Mouse (Mus musculus) limb, embryonic 10.5 days (tissue): ENCODE results near the gene Fam78a. TPM values are rescaled to one million over a fixed set of nuclear protein-coding genes. Genes with fewer than 3 reads are reported as not detected.

ENCODE experiments used
- DNase-seq: peaks from one replicate; pipeline ENCODE4 v3.0.0-alpha.2; 2017; ENCODE audit warnings: low spot score
- H3K27ac ChIP-seq: fragments of 300-500 bp; sonication (generic); 2 replicates; pipeline ENCODE4 v1.5.1; 2016; ENCODE audit warnings: mild to moderate bottlenecking
- H3K27me3 ChIP-seq: fragments of 300-500 bp; sonication (generic); 2 replicates; pipeline ENCODE4 v1.6.1; 2016; ENCODE audit warnings: low read depth, mild to moderate bottlenecking; ENCODE audit not compliant: poor library complexity, severe bottlenecking
- H3K36me3 ChIP-seq: fragments of 300-500 bp; sonication (generic); 2 replicates; pipeline ENCODE4 v1.6.1; 2016; ENCODE audit warnings: mild to moderate bottlenecking, moderate library complexity
- H3K4me1 ChIP-seq: fragments of 300-500 bp; sonication (generic); 2 replicates; pipeline ENCODE4 v1.6.1; 2016
- H3K4me3 ChIP-seq: fragments of 300-500 bp; sonication (generic); 2 replicates; pipeline ENCODE4 v1.5.1; 2016; ENCODE audit warnings: mild to moderate bottlenecking, moderate library complexity
- H3K9me3 ChIP-seq: fragments of 300-500 bp; sonication (generic); replicated peaks from 2 replicates; pipeline ENCODE4 v1.6.1; 2016; ENCODE audit warnings: mild to moderate bottlenecking
- WGBS: fragments of 180-500 bp; shearing (Covaris S2); methylation state at CpG from one replicate; pipeline ENCODE4 v1.1.7; 2016; 5-methylcytosine and 5-hydroxymethylcytosine counted together
- polyA plus RNA-seq: library from polyadenylated mRNA; unstranded; fragments of >200 nt; fragmentation: Nextera tagmentation; extraction: Ambion mirVana; gene quantifications from 2 replicates; pipeline ENCODE4 v1.2.1, GENCODE M21; 2016

The Fam78a gene
- polyA plus RNA-seq, 1 experiment from 2014 or later: 2.0 TPM

DNA sequence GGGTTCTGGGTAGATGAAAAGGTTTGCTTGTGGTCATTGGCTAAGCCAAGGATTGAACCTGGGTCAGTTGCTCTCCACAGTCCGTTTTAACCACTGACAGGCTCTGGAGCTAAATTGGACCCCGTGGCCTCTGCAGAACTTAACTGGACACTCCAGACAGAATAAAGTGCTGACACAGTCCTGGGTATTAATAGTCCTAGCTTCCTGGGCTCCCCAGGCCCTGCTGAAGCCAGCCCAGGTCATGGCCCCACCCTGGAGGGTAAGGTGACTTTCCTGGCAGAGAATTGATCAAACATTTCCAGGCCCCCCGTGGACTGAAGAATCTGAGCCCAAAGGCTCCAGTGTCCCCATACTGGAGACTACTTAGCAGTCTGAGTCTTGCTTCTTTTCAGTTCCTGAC is 7.3 kb upstream of the Fam78a start:
- no peaks in the 10 kb centered on the region for H3K9me3 ChIP-seq
- H3K27ac ChIP-seq: no peak overlapping the region
- H3K4me3 ChIP-seq: no peak overlapping the region
- H3K4me1 ChIP-seq: peaks cover 26% of the 10 kb centered on the region
- DNase-seq: no peak
- H3K27me3 ChIP-seq: peaks cover 36% of the 10 kb centered on the region
- 59% methylated on average over 3 of the region's 3 CpGs for WGBS
- no peaks in the 10 kb centered on the region for H3K36me3 ChIP-seq

DNA sequence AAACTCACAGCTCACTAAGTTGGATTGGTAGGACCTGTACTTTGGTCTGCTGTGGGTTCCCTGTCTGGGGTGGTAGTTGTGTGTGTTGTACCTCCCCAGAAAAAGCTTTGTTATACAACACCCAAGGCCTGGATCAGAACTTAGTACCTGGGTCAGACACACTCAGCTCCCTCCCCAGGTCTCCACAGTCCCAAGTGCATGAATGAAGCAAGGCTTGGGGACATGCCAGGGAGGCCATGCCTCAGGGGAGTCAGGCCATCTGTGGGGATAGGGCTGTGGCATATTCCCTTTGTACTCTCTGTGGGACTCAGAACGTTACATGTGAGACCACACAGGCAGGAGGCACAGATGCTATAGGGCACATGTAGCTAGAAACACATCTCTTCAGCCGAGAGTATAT is 5.5 kb upstream of the Fam78a start:
- Histone ChIP-seq H3K4me1 (peaks cover 15% of the 10 kb centered on the region), H3K4me3 (no peak overlapping the region), H3K27ac (no peak overlapping the region), H3K27me3 (peaks cover 54% of the 10 kb centered on the region), H3K9me3 (no peaks in the 10 kb centered on the region), H3K36me3 (no peaks in the 10 kb centered on the region)
- DNase-seq: no peak
- 97% methylated on average over 2 of the region's 2 CpGs for WGBS

DNA sequence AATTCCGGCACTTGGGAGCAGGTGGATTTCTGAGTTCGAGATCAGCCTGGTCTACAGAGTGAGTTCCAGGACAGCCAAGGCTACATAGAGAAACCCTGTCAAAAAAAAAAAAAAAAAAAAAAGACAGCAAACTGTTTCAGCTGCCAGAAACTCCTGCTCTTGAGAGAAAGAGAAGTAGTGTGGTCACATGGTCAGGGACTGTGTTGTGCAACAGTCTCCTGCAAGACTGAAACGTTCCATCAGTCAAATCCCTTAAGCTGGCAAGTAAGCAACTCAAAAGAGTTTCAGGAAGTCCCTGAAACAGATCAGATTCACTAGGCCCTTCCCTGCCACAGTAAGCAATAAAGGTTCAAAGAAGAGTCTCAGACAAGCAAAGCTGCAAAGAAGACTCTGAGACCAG is 4.9 kb upstream of the Fam78a start:
- 71% methylated on average over 3 of the region's 3 CpGs for WGBS
- DNase-seq: no peak
- Histone ChIP-seq H3K4me1 (peaks cover 18% of the 10 kb centered on the region), H3K27me3 (peaks cover 59% of the 10 kb centered on the region), H3K36me3 (no peaks in the 10 kb centered on the region), H3K9me3 (no peaks in the 10 kb centered on the region), H3K4me3 (no peak overlapping the region), H3K27ac (no peak overlapping the region)

DNA sequence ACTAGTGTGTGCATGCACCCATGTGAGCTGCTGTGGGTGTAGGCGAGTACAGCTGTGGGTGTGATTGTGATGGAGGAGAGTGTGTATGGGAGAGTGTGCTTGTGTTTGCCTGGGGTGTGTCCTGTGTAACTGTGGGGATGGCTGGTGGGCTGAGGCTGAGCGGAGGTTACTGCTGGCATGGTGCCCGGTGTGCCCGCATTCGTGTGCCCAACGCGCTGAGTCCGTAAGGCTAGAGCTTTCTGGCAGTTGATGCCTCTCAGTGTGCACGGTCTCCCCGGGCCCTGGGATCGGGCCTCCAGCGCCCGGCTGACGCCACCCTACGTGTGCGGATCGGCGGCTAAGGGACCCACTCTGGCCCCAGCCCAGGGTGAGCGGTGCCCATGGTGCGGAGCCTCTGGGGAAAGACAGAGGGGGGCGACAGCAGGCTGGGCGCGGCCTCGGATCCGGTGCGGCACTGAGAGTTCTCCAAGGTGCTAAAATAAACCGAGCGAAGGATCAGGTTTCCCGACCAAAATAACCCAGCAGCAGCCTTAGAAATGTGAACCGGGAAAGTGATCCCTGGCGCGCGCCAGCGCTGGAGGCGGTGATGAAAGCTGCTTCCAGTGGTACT is 3.8 kb upstream of the Fam78a start:
- H3K27ac ChIP-seq: peak overlapping the region; percentile 56; the same call in 1 of the 2 replicates
- H3K9me3 ChIP-seq: no peaks in the 10 kb centered on the region
- H3K27me3 ChIP-seq: peaks cover 70% of the 10 kb centered on the region
- WGBS: 8% methylated on average over 35 of the region's 35 CpGs
- no peaks in the 10 kb centered on the region for H3K36me3 ChIP-seq
- peaks cover 29% of the 10 kb centered on the region for H3K4me1 ChIP-seq
- DNase-seq: peak; percentile 58
- peak overlapping the region; percentile 48 for H3K4me3 ChIP-seq

DNA sequence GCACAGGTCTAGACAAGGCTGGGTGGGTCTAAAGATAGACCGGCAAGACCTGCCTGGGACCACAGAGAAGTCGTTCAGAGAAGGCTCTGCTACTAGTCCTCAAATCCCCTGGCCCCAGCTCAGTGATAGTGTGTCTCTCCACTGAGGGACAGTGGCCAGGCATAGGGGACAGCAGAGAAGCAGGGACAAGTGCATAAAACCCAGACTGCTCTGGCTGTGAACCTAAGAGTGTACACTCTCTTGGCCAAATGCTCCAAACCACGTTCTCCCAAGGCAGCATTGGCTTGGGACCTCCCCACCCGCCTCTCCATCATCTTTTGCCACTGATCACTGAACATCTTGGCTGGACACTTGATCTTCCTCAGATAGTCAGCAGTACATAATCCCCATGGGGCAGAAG is 2.9 kb upstream of the Fam78a start:
- Histone ChIP-seq H3K27ac (no peak overlapping the region), H3K27me3 (peaks cover 79% of the 10 kb centered on the region), H3K36me3 (no peaks in the 10 kb centered on the region), H3K4me1 (peaks cover 38% of the 10 kb centered on the region), H3K4me3 (no peak overlapping the region), H3K9me3 (no peaks in the 10 kb centered on the region)
- DNase-seq: no peak
- 59% methylated on average over 4 of the region's 4 CpGs for WGBS

DNA sequence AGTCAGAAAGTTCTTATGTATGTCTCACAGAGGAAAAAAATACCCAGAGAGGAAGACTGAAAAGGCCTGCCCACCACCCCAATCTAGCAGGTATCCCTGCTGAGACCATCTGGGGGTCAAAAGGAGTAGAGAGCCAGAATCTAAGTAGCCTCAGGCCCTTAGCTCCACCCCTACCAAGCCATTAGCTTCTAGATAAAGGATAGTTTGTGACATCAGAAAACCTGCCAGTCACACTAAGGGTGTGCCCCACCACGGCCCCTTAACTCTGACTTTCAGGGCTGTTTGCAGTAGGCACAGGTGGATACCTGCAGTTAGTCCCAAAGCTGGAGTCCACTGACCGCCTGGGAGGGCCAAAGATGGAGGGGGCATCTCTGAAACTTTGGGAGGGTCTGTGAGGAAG is 574 bp upstream of the Fam78a start:
- Histone ChIP-seq H3K27ac (no peak overlapping the region), H3K4me1 (peaks cover 45% of the 10 kb centered on the region), H3K36me3 (no peaks in the 10 kb centered on the region), H3K9me3 (no peaks in the 10 kb centered on the region), H3K27me3 (peaks cover 99% of the 10 kb centered on the region), H3K4me3 (no peak overlapping the region)
- DNase-seq: no peak
- WGBS: 79% methylated on average over 2 of the region's 2 CpGs

DNA sequence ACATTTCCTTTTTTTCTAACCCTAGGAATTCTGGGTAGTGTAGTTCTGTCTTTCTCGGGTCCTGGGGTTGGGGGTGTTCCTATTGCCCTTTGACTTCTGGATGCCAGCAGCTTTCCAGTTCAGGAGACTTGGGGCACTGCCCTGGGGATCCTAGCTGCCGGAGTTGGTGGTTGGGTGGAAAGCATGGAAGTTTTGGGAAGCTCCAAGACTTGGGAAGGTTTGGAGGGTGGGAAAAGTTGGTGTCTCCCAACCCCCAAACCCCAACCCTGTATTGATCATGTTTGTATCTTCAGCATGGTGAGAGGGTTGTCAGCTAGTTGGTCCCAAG is 179 bp upstream of the Fam78a start:
- H3K27ac ChIP-seq: no peak overlapping the region
- 18% methylated on average over 2 of the region's 2 CpGs for WGBS
- no peaks in the 10 kb centered on the region for H3K9me3 ChIP-seq
- DNase-seq: no peak
- peaks cover 99% of the 10 kb centered on the region for H3K27me3 ChIP-seq
- H3K4me1 ChIP-seq: peaks cover 45% of the 10 kb centered on the region
- no peaks in the 10 kb centered on the region for H3K36me3 ChIP-seq
- peak overlapping the region; percentile 73 for H3K4me3 ChIP-seq

DNA sequence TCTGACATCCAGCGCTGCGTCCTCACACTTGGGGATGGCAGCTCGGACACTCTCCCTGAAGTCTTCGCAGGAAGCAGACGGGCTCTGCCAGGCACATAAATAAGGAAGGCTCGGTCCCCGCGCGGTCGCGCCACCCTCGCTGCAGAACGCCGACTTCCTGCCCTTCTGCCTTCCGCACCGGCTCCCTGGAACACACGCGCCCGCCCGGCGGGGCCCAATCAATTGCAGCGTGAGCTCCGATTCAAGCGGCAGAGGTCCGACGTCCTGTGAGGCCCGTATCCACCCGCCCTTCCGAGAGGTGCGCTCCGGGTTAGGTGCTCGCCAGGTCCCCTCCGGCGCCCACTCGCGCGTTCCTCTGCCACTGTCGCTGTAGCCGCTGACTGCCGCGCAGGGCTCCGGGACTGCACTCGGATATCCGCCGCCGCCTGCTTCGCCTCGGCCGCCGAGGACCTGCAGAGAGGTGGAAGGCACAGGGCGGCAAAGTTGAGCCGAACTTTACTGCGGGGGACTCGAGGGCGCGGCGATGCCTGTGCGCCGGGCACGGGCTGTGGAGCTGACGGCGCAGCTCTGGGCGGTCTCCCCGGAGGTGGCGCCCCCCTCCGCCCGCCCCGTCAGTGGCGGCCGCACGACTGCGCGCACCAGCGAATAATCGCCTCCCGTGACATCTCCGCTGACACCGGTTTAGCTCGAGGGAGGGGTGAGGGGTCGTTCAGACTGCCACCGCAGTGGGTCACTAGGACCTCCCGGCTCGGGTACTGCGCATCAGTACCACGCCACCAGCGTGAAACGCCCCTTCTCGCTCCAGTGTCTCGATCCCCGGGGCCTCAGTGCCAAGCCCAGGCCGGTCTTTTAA is 1.3 kb downstream of the Fam78a start:
- Histone ChIP-seq H3K4me3 (peak overlapping the region; percentile 73), H3K27me3 (peaks cover 84% of the 10 kb centered on the region), H3K36me3 (no peaks in the 10 kb centered on the region), H3K27ac (peak overlapping the region; percentile 70), H3K9me3 (no peaks in the 10 kb centered on the region), H3K4me1 (peaks cover 36% of the 10 kb centered on the region)
- WGBS: under 1% methylated on average over 90 of the region's 91 CpGs
- peak; percentile 72 for DNase-seq

DNA sequence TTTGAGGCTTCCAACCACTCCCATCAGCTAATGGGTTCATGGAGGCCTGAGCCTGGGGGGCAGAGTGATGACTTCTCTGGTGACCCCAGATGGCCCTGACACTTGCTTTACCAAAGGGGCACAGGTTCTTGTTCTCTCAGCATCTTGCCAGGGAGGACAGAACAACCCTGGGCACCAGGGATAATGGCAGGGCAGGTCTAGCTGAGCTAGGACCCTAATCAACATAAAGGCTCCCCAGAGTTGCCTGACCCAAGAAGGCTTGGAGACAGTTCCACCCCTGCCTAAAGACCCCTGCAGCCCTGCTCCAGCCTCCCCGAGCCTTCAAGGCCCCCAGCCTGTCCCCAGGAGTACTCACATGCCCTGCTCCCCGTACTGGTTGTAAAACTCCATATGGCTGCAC is 2.4 kb downstream of the Fam78a start:
- peaks cover 73% of the 10 kb centered on the region for H3K27me3 ChIP-seq
- H3K9me3 ChIP-seq: no peaks in the 10 kb centered on the region
- H3K36me3 ChIP-seq: no peaks in the 10 kb centered on the region
- H3K4me1 ChIP-seq: peaks cover 33% of the 10 kb centered on the region
- no peak overlapping the region for H3K27ac ChIP-seq
- peak overlapping the region; percentile 73 for H3K4me3 ChIP-seq
- 50% methylated on average over 2 of the region's 2 CpGs for WGBS
- DNase-seq: no peak

DNA sequence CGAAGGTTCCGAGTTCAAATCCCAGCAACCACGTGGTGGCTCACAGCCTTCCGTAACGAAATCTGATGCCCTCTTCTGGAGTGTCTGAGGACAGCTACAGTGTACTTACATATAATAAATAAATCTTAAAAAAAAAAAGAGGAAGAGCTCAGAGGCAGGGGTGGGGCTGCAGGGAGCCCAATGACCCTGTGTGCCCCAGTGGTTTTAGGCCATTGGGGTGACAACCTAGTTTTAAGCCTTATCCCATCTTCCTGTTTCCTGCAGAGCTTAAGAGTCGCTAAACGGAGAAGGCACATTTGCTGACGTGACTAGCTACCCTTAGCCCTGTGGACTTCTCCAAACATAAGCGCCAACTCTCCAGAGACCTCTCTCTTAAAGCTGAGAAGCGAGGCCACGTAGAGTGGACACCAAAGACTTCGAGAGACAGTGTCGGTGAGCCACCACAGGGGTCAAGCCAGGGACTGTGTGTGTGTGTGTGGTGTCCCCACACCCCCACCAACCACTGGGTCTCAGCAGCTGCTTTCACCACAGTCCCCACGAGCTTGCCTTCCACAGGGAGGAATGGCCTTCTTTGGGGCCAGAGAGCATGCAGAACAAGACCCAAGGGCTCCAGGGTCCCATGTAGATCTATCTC is 3.2 kb downstream of the Fam78a start:
- Histone ChIP-seq H3K4me3 (peak overlapping the region; percentile 73; the same call in 1 of the 2 replicates), H3K4me1 (peaks cover 33% of the 10 kb centered on the region), H3K36me3 (no peaks in the 10 kb centered on the region), H3K9me3 (no peaks in the 10 kb centered on the region), H3K27me3 (peaks cover 65% of the 10 kb centered on the region), H3K27ac (no peak overlapping the region)
- no peak for DNase-seq
- WGBS: 84% methylated on average over 14 of the region's 14 CpGs

DNA sequence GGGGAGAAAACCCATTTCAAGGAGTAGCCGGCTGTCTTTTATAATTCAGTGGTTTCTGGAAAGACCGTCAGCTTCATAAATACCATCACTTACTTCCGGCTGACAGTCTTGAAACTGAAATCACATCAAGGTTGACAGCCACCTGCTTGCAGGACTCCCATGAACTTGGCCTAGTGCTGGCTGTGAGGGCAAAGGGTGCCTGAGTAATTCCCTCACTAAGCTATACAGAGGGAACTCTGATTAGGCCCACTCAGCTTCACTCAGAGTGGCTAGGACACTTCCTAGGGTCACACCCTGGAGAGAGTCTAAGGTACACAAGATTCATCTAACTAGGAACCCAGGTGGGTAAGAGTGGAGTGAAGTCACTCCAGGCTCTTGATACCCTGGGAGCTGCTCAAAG is 4.0 kb downstream of the Fam78a start:
- H3K36me3 ChIP-seq: no peaks in the 10 kb centered on the region
- DNase-seq: no peak
- no peak overlapping the region for H3K27ac ChIP-seq
- no peaks in the 10 kb centered on the region for H3K9me3 ChIP-seq
- H3K27me3 ChIP-seq: peaks cover 57% of the 10 kb centered on the region
- no peak overlapping the region for H3K4me3 ChIP-seq
- peaks cover 33% of the 10 kb centered on the region for H3K4me1 ChIP-seq
- 87% methylated on average over 3 of the region's 3 CpGs for WGBS

DNA sequence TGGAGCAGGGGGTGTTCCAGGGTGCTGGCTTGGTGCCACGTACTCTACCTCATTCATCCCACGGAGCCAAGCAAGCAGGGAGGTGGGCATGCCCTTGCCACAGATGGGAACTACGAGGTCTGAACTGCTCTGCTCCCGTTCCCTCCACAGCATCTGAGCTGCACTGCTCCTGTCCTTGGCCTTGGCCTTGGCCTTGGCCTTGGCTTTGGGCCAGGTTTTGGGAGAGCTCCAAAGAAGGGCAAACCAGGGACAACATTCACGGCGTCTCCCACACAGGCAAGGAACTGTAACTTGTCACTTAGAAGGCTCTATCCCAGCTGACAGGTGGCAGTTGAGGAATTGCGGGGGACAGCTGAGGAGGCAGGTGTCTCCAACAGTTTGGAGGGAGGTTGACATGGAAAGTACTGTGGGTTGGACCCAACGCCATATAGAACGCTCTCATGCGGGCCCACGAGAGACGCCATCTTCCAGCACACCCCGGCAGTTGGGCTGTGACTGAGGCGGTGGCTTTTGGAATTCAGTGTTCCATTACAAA is 5.4 kb downstream of the Fam78a start:
- 95% methylated on average over 14 of the region's 14 CpGs for WGBS
- Histone ChIP-seq H3K9me3 (no peaks in the 10 kb centered on the region), H3K36me3 (no peaks in the 10 kb centered on the region), H3K4me1 (peaks cover 30% of the 10 kb centered on the region), H3K27me3 (peaks cover 43% of the 10 kb centered on the region), H3K4me3 (no peak overlapping the region), H3K27ac (peak overlapping the region; percentile 40; the same call in 1 of the 2 replicates)
- DNase-seq: no peak

DNA sequence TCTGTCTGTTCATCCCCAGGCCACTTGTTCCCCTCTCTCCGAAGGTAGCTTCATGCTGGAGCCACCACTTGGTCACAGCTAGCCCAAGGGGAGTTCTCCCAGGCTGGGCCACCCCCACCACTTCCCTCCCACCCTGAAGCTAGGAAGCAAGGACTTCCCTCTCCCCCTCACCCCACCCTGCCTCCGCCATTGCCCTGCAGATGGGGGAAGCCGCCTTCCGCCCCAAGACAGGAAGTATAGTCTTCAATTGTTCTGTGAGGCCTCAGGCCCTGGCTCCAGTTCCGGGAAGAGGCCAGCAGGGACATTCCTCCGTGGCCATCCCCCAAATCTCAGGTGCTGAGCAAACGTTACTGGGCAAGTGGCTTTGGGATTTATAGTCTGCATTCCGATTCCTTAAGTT is 6.1 kb downstream of the Fam78a start:
- Histone ChIP-seq H3K9me3 (no peaks in the 10 kb centered on the region), H3K27me3 (peaks cover 36% of the 10 kb centered on the region), H3K36me3 (no peaks in the 10 kb centered on the region), H3K4me3 (no peak overlapping the region), H3K4me1 (peaks cover 24% of the 10 kb centered on the region), H3K27ac (peak overlapping the region; percentile 65; the same call in 1 of the 2 replicates)
- DNase-seq: no peak
- WGBS: 58% methylated on average over 8 of the region's 8 CpGs
